Mouse (Mus musculus): ENCODE data around the gene Slc39a8. TPM values are rescaled to one million over a fixed set of nuclear protein-coding genes. Genes with fewer than 3 reads are reported as not detected.

The Slc39a8 gene
- total and polyA plus RNA-seq, 3 experiments: 19.8 to 21.5 TPM; not detected in 1

GRCm38 (mm10) chr3:135885927-135886658, 61.0 kb downstream of the Slc39a8 start:
- H3K79me2 ChIP-seq (ENCODE audit: control insufficient read depth, insufficient read depth, low read length, poor library complexity): no peaks in the 10 kb centered on the region
- no peak for TF ChIP-seq MAZ (IDR thresholded peaks at IDR 0.05; ENCODE audit: low read depth, low read length)
- no peak for TF ChIP-seq CTCF (IDR thresholded peaks at IDR 0.05 in 2 of 3, conservative IDR thresholded peaks at IDR 0.05 in 1 of 3; ENCODE audit: control insufficient read depth in 1 of 3, insufficient read depth in 1 of 3, low read depth in 2 of 3, low read length in 3 of 3, poor library complexity in 1 of 3, severe bottlenecking in 1 of 3)
- TF ChIP-seq BHLHE40 (IDR thresholded peaks at IDR 0.05; ENCODE audit: borderline replicate concordance, low read depth, low read length): no peak
- no peak for TF ChIP-seq USF2 (IDR thresholded peaks at IDR 0.05; ENCODE audit: borderline replicate concordance in 1 of 2, insufficient read depth in 1 of 2, low read depth in 1 of 2, low read length in 2 of 2)
- no peak for TF ChIP-seq MAX (IDR thresholded peaks at IDR 0.05; ENCODE audit: low read length)
- TF ChIP-seq TCF12 (IDR thresholded peaks at IDR 0.05; ENCODE audit: low read depth, low read length): no peak
- no peak for TF ChIP-seq E2F4 (IDR thresholded peaks at IDR 0.05; ENCODE audit: borderline replicate concordance, low read depth, low read length)
- TF ChIP-seq GABPA (IDR thresholded peaks at IDR 0.05; ENCODE audit: low read depth, low read length): no peak
- TF ChIP-seq RAD21 (IDR thresholded peaks at IDR 0.05; ENCODE audit: low read depth, low read length): no peak
- no peak for TF ChIP-seq MYC (IDR thresholded peaks at IDR 0.05; ENCODE audit: low read depth, low read length)
- no peak for TF ChIP-seq MXI1 (IDR thresholded peaks at IDR 0.05; ENCODE audit: low read depth, low read length)
- TF ChIP-seq ZNF384 (IDR thresholded peaks at IDR 0.05; ENCODE audit: low read depth, low read length): no peak
- TF ChIP-seq MYB (IDR thresholded peaks at IDR 0.05; ENCODE audit: low read depth, low read length): no peak
- TF ChIP-seq ETS1 (IDR thresholded peaks at IDR 0.05; ENCODE audit: low read depth, low read length): no peak
- H3K4me1 ChIP-seq (ENCODE audit: control insufficient read depth in 1 of 2, insufficient read depth in 2 of 2, low read length in 2 of 2): no peaks in the 10 kb centered on the region
- DNase-seq (ENCODE audit: low read depth, low spot score): no peak
- no peak overlapping the region for H3K4me3 ChIP-seq (ENCODE audit: control insufficient read depth in 1 of 2, insufficient read depth in 1 of 2, low read depth in 2 of 2, low read length in 2 of 2)
- no peaks in the 10 kb centered on the region for H3K9me3 ChIP-seq (replicated peaks; ENCODE audit: insufficient read depth, low read length)
- no peak overlapping the region for H3K9ac ChIP-seq (ENCODE audit: control insufficient read depth, low read depth, low read length, poor library complexity, severe bottlenecking)
- H3K27ac ChIP-seq (ENCODE audit: control insufficient read depth, low read depth, low read length): no peak overlapping the region
- H3K27me3 ChIP-seq (ENCODE audit: control insufficient read depth in 1 of 2, insufficient read depth in 2 of 2, low read length in 2 of 2): no peaks in the 10 kb centered on the region
- no peaks in the 10 kb centered on the region for H3K36me3 ChIP-seq (ENCODE audit: control insufficient read depth in 1 of 2, insufficient read depth in 2 of 2, low read length in 2 of 2)

- DNase-seq (ENCODE audit: low read depth, low spot score): peak; percentile 57
- no peaks in the 10 kb centered on the region for H3K9me3 ChIP-seq (replicated peaks; ENCODE audit: insufficient read depth, low read length)
- no peak overlapping the region for H3K27ac ChIP-seq (ENCODE audit: control insufficient read depth, low read depth, low read length)
- H3K9ac ChIP-seq (ENCODE audit: control insufficient read depth, low read depth, low read length, poor library complexity, severe bottlenecking): no peak overlapping the region
- TF ChIP-seq MYC (IDR thresholded peaks at IDR 0.05; ENCODE audit: low read depth, low read length) (no peak), GABPA (IDR thresholded peaks at IDR 0.05; ENCODE audit: low read depth, low read length) (no peak), CTCF (IDR thresholded peaks at IDR 0.05 in 2 of 3, conservative IDR thresholded peaks at IDR 0.05 in 1 of 3; ENCODE audit: control insufficient read depth in 1 of 3, insufficient read depth in 1 of 3, low read depth in 2 of 3, low read length in 3 of 3, poor library complexity in 1 of 3, severe bottlenecking in 1 of 3) (peak; percentile 51 to 76 (median 71)), SMC3 (IDR thresholded peaks at IDR 0.05; ENCODE audit: low read depth, low read length) (peak; percentile 72), RAD21 (IDR thresholded peaks at IDR 0.05; ENCODE audit: low read depth, low read length) (peak; percentile 80)
- H3K79me2 ChIP-seq (ENCODE audit: control insufficient read depth, insufficient read depth, low read length, poor library complexity): no peaks in the 10 kb centered on the region
- H3K27me3 ChIP-seq (ENCODE audit: control insufficient read depth in 1 of 2, insufficient read depth in 2 of 2, low read length in 2 of 2): no peaks in the 10 kb centered on the region
- no peak overlapping the region for H3K4me3 ChIP-seq (ENCODE audit: control insufficient read depth in 1 of 2, insufficient read depth in 1 of 2, low read depth in 2 of 2, low read length in 2 of 2)
- no peaks in the 10 kb centered on the region for H3K36me3 ChIP-seq (ENCODE audit: control insufficient read depth in 1 of 2, insufficient read depth in 2 of 2, low read length in 2 of 2)
- H3K4me1 ChIP-seq (ENCODE audit: control insufficient read depth in 1 of 2, insufficient read depth in 2 of 2, low read length in 2 of 2): no peaks in the 10 kb centered on the region
These were observed 61.6 kb downstream of the Slc39a8 start for GRCm38 (mm10) chr3:135886659-135887027.
